Mouse (Mus musculus) small intestine, adult 2 months (tissue): ENCODE results near the gene Mbnl1.

Experiments
- CTCF ChIP-seq: fragments of 200-500 bp; IDR thresholded peaks from 2 replicates; pipeline ENCODE4 v1.5.1; 2012; ENCODE audit warnings: low read depth, mild to moderate bottlenecking, control low read depth, inconsistent platforms, low read length, moderate library complexity, mixed read lengths; ENCODE audit not compliant: insufficient replicate concordance, insufficient read length; ENCODE audit errors: extremely low read depth
- POLR2A ChIP-seq: fragments of 200-500 bp; IDR thresholded peaks from 2 replicates; pipeline ENCODE4 v1.6.1; 2012; ENCODE audit warnings: low read depth, mild to moderate bottlenecking, control low read depth, inconsistent platforms, low read length, moderate library complexity

DNA sequence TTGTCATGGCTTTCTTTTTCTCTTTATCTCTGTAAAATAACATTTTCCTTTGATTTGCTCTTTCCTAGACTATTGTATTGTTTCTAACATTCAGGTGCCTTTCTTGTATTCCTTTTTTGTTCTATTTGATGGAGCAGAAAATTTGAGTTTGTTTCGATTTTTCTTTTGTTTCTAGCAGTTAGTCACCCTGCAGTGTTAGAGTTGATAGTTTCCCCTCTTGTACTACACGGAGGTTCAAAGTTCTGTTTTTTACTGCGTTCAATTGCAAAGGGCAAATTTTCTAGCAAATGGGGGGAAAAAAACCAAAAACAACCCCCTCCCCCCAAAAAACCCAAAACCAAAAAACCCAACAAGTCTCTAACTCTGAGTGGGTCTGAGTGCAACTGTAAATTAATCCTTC lies 26.0 kb downstream of the Mbnl1 start:
- TF ChIP-seq CTCF (no peak), POLR2A (no peak)
